Mouse (Mus musculus): ENCODE results near the gene Irs2. TPM values are rescaled to one million over a fixed set of nuclear protein-coding genes. Genes with fewer than 3 reads are reported as not detected.

The Irs2 gene
- polyA plus RNA-seq, 1 experiment, result 8.5 TPM

DNA sequence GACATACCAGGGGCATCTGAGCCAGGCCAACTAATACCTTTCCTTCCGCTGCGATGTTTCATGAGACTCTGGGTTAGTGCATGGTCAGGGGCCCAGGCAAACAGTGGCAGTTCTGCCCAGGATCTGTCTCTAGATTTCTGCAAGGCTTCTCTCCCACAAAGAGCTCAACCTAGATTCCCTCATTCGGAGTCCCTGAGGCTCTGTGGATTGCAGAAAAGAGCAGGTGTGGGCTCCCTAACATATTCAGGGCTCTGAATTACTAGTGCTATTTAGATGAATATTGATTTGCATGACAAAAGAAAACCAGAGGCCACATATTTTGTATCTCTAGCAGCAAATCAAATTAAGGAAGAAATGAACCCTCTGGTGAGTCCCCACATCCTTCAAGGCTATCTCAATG is 18.3 kb downstream of the Irs2 start:
- DNase-seq (ENCODE audit: low spot score), result no peak

DNA sequence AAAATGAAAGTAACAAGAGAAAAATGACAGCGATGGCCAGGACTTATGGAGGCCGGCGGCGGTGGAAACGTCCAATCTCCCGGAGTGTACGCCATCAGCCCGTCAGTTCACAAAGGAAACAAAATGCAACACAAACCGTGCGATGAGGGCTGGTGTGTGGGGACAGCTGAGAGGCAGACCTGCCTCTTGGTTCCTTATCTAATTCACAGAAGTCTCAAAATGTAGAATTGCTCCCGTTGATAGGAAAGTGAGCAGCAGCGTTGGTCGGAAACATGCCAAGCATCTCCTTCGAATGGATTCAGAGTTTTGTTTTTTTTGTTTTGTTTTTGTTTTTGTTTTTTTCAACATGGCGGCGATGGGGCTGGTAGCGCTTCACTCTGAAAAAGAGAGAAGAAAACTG is 21.6 kb downstream of the Irs2 start:
- DNase-seq (ENCODE audit: low spot score), result no peak

DNA sequence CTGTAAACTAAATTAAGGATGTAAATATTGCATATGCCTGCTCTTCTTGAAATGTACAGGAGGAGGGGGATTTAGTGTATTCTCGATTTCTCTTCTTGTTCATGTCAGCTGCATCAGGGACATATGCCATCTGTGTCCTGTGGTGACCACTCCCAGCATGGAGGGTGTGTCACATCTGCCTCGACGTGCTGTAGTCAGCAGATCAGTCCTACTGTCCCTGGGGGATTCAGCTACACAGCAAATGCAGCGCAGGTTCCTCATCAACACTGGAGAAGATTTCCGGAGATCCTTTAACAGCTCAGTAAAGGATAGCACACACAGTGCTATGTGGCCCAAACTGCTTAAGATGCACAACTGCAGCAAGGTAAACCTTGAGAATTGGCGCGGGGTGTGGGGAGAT is 23.2 kb downstream of the Irs2 start:
- DNase-seq (ENCODE audit: low spot score), result no peak

DNA sequence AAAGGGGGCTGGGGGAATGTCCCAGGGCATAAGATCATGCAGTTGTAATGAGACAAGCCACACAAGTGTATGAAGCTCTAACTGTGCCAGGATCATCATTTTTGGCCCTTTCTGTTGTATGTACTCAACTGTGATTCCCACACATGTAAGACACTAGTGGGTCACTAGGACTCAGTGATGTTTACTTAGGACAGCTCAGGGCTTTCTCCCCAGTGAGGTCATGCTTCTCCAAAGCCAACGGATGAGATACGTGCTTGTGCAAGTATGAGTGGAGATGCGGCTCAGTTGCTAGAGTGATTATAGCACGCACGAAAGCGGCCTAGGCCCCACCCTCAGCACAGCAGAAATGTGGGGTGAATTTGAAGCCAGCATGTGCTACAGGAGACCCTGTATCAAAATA is 27.4 kb downstream of the Irs2 start:
- DNase-seq (ENCODE audit: low spot score), result no peak

DNA sequence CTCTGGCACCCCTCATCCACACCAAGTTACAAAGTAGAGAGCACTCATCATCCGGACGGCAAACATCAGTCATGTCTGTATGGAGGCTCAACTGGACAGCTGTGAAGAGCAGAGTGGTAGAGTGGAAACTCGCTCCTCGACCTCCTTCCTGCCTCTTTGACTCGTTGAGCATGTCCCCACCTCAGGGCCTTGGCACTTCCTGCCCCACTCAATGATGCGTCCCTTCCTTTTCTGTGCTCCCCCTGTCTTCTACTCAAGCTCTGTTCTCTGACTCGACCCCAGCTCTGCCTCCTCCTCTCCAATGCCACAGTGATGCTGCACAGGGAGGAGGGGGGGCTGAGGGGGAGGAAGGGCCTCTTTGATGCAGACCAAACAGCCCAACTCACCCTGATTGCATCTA is 28.3 kb downstream of the Irs2 start:
- no peak for DNase-seq (ENCODE audit: low spot score)

DNA sequence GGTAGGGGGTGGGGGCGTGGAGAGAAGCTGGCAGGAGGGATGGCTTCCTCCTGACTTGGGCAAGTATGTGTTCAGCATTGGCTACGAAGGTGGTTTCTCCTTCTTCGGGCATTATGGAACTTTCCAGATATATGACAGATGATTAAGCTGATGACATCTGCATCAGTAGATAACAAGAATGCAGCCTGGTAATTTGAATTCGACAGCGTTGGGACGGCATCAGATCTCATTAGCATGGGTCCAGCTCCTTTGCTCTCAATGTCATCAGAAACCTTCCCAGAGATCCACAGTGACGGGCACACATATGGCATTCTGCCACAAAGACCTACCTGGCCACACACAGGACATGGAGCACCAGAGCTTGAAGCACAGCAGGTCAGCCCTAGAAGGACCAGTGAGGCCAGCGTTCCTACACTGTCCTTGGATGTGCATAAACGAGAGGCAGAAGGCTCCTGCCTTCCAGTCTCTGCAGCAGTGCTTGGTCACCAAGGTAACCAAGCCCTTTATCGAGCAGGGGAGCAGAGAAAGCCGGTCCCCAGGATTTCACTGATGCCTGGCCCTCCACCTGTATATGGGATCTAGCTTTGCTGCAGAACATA is 29.0 kb downstream of the Irs2 start:
- DNase-seq (ENCODE audit: low spot score), result no peak

DNA sequence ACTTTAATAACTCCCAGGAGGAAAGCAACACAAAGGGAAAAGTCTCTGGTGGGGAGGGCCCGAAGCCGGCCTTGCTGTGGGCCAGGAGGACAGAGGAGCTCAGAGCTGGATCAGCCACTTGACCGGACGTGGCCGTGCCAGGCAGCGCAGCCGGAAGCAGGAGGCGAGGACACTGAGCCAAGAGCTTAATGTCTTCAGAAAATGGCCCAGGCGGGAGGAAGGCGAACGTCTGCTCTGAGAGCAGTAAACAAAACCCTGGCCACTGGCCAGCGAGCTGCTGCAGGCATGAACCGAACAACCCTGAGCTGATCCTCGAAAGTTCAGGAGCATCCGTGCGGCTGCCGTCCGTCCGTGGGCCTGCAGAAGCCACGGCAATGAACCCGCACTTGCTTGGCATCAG is 29.9 kb downstream of the Irs2 start:
- peak; percentile 49 for DNase-seq (ENCODE audit: low spot score)

DNA sequence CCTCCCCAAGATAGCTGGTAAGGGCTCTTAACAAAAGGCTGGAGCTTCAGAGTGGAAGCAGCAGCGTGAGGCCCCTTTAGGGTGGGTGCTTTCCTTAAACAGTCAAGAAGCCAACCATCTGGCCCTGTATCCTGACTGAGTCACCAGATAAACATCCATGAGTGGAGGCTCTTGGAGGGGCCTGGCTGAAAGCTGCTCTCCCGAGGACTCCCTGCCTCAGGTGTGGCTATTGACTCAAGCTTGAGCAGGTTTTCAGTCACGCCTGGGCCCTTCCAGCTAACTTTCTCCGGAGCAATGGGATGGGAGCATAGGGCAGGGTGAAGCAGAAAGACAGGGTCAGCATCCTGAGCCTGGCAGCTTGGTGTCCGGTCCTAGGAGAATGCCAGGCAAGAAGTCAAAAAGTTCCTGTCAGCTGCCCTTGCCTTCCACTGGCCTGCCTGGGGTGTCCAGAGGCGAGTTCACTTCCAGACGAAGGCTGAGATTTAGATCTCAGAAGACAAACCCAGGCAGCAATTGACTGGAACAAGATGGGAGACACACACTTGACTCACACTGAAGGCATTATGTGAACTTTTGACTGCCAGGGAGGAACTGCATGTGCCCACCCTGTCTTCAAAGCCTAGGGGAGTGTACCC is 30.4 kb downstream of the Irs2 start:
- DNase-seq (ENCODE audit: low spot score), result no peak

DNA sequence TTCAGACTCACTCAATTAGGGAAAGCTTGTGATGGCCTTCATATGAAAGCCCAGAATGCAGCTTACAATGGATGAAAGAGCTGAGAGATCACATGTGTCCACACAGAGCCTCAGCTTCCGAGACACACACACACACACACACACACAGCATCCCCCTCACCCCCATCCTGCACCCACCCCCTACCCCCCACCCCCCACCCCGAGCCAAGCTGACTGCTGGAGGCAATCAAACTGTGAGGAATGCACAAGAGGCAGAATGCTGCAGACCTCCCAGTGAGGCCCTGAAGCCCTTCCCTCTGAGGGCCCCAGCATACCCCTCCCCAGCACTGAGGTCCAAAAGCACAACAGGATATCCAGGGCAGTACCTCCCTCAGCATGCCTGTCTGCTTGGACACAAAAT is 33.6 kb downstream of the Irs2 start:
- no peak for DNase-seq (ENCODE audit: low spot score)

DNA sequence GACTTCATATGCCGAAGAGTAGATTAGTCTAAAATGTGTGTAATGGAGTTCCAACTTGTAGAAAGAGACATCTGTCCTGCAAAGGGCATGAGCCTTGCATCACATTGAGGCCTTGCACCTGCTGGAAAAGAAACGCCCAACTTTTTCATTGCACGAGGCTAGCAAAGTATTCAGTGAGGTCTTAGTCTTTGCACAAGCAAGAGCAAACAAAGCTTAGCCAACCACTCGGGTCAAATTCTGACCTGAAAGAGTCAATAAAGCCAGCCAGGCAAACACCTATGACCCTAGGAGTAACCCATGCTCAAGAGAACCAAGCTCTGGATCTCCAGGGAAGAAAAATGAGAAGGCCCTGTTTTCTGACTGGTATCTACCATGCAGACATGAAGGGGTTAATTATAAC is 34.1 kb downstream of the Irs2 start:
- DNase-seq (ENCODE audit: low spot score), result no peak

DNA sequence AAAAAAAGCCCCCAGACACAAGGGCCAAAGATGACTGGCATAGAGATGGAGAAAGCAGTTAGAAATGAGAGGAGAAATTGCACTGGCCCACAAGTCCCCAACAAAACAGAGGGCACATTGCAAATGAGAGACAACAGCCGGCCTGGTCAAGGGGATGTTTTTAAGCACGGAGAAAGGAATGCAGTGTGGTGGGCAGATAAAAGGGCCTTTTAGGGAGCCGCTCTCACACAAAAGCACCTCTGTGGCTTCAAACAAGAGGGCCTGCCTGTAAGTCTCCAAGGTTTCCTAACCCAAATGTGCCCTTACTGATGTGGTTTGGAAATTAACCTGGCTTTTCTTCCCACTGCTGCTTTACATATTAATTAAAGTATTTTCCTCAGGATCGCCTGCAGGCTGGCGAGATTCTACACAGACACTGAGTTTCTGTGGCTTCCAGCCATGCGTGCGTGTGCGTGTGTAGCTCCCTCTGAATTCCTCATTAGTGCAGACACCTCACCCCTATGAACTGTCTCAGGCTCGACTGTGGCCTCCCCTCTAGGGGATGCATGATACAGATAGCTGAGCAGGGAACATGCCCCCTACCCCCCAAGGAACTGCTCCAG is 35.3 kb downstream of the Irs2 start:
- no peak for DNase-seq (ENCODE audit: low spot score)

DNA sequence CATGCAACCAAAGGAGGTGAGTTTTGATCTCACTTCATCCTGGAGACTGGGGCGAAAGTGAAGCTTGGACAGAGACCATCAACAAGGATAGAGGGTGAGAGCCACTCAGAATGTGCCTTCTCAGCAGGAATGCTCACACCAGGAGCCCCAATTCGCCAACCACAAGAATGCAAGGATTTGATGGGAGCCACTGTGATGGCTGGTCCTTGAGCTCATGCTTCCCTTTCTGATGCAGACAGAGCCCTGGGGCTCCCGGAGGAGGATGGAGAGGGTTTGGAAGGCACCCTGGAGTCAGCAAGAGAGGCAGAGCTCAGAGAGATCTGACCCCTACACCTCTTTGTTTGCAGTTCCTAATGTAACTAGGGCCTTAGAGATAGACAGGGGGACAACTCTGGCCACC is 36.3 kb downstream of the Irs2 start:
- DNase-seq (ENCODE audit: low spot score), result no peak

DNA sequence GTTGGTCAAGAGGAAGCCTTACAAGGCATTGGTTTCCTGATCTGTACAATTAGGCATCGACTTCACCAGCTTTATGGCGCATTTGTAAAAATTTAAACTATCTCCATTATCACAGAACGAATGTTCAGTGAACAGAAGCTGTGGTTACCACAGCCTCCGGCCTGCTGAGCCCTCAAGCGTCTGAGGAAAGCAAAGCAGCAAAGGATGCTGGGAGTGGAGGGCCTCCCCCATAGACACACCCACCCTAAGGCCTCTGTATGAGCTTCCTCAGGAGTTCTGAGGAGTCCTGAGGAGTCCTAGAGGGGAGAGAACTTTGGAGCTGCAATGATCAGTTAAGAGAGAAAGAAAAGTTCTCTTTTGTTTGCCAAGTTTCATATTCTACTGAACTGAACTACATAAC is 36.7 kb downstream of the Irs2 start:
- no peak for DNase-seq (ENCODE audit: low spot score)

DNA sequence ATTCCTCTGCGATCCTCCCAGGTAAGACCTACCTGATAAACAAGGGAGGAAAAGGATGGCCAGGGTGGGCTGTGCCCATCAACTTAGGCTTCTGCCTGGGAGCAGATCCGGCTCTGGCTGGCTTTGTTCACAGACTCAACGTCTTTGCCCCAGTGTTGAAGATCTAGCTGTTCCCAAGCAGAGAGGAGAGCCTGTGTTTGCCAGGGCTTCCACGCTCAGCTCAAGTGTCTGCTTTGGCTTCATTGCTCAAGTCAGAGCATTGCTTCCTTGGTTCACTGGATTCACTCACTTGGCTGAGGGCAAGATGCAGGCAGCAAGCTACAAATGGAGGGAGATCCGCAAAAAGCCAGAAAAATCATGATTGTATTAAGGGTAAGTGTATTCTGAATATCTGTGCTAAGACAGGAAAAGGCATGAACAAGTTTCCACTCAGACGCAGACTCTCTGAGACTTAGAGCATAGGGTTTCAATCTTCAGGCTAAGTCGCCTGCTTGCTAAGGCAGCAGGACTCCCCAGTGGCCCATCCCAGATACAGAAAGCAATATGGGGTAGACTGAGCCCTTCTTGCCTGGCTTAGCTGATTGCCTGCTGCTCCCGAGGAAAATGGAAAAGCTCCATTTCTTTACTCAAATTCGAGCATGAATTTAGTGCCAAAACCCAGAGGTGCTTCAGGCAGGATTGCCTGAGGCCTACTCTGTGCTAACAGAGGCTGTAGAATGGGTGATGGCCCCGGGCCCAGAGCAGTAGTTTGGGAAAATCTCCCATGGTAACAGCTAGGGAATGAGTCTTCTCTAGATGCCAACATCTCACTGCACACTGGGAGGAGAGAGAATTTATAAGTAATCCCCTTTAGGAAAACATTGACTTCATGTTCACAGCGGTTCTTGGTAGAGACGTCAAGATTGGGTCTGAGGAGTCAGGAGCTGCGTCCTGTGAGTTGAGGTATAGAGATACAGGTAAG is 37.5 kb downstream of the Irs2 start:
- DNase-seq (ENCODE audit: low spot score), result no peak

DNA sequence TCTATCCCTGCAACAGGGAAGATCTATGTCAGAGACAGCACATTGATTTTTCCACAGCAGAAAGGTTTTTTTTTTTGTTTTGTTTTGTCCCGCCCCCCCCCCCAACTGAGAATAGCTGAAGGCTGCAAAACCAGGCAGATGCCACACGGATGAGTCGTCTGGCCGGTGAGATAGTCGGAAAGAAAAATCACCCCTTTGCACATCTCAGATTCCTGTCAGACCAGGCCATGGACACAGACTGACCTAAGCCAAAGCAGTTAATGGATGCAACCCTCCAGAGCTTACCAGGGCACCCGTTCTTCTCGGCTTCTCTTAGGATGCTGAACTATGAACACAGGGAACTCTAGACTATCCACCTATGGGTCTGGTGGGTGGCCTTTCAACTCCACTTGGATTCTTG is 39.6 kb downstream of the Irs2 start:
- no peak for DNase-seq (ENCODE audit: low spot score)

DNA sequence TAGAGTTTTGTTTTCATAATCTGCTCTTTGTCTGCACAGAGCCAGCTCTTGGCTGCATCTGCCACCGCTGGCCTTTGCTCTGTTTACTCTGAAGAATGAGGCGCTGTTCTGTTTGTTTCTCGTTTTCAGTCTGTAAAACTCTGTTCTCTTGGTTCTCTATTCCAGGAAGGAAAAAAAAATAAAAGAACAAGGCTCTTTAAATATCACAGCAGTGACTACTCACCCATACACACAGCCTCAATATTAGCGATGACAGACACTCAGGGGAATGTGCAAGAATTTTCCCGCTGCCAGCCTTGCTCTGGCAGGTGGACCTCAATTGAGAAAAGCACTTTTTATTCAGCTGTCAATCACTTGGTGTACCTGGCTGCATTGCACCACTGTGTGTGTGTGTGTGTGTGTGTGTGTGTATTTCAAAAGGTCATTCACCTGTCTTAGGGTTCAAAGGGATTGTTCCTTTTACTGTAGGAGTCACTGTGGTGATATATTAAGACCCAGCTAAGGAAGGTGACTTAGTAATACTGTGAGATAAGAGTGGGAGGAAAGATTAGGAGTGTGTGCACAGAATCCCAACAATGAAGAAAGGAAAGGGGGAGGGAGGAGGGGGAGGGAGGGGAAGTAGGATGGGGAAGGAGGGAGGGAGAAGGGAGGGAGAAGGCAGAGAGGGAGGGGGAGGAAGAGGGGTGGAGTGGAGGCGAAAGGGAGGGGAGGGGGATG is 42.7 kb downstream of the Irs2 start:
- no peak for DNase-seq (ENCODE audit: low spot score)

DNA sequence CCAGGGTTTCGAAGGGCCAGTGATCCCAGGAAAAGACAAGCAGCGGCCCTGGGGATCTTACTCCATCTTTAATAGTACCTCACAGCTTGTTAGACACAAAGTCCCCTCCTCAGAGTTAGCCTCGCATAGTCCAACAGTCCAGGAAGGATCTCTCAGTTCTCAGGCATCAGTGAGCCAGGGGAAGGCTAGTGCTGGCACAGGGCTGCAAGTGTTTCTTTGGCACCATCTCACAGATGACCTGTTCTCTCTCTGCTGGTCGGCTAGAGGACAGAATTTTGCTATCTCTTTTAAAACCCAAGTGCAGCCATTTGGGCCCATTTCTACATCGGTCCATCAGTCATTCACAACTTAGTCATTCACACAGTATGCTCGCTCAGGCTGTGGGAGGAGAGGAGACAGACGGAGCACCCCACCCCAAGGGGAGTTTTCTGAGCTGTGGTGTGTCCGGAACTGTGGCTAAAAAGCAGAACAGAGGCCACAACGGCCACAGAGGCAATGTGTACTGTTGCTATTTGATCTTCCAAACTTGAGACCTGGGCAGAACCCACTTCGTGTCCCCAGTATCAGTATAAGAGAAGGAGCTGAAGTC is 43.7 kb downstream of the Irs2 start:
- no peak for DNase-seq (ENCODE audit: low spot score)

DNA sequence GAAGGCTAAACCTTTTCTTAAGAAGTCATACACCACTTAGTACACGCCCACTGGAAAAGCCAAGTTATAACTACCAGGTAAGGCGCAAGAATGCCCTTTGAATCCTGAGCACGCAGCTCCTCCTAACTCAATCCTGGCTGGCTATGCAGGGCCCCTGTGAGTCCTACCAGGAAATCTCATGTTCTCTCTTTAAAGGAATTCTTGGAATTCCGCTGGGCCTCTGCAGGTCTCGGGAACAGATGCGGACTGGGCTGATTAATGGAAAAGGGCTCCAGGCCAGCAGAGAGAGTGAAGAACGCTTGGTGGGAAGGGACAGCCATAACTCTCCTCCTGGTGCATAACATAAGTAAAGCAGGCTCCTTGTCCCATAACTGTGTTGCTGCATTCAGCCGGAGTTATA is 46.3 kb downstream of the Irs2 start:
- no peak for DNase-seq (ENCODE audit: low spot score)

DNA sequence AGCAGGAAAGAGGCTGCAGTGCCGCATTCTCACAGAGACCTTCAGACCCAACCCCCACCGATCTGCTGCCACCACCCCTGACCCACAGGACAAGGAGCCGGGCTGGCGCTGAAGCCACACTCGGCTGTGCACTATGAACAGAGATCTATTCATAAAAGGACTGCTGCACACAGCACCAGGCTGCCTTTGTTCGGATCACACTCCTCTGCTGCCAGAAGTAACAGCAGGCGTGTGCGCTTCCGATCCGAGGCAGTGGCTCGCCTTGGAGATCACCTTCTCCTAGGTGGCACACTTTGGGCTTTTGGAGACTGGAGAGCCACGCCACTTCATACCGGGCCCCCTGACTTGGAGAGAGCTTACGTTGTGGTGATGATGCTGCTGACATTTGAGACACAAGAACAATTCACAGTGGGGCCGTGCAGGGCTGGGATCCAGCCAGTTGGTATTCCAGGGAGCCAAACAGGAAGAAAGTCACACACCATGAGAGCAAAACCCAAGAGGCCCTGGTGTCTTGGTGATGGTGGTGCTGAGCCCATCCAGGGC is 47.9 kb downstream of the Irs2 start:
- DNase-seq (ENCODE audit: low spot score), result no peak

DNA sequence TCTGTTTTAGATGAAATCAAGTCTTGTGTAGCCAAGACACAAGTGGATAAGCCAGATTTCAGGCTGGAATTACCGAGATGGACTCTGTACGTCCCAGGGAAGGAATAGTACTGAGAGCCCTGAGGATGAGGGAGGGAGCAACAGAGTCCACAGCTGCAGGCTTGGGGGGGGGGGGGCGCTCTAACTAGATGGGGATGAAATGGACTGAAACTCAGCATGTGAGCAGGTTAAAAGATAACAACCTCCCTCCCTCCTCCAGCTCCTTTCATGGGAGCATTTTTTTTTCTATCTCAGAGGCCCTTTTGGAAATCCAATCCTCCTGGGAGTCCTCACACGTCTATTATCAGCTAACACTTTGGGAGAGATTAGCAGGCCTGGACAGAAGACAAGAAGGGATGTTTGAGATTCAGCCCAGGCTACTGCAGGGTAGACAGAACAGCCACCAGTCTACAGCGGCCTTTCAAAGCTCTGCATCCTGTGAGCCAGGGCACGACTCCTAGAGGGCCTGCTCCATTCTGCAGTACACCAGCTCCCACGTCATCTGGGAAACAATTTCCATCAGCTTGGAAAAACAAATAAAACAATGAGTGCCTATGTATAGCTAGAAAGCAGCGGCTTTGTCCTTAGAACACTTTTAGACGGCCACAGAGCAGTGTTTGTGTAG is 50.8 kb downstream of the Irs2 start:
- DNase-seq (ENCODE audit: low spot score), result no peak
